Mouse (Mus musculus): ENCODE measurements around the gene Mitf.

GRCm38 (mm10) chr6:97958276-97958675 lies 151.4 kb downstream of the Mitf start:
- TF ChIP-seq GATA1 (IDR thresholded peaks at IDR 0.05; ENCODE audit: borderline replicate concordance, low read length) = no peak
- TF ChIP-seq FLI1 (IDR thresholded peaks at IDR 0.05; ENCODE audit: low read length) = no peak

Measured in megakaryocyte, embryonic 14.5 days (primary cell).